In genomic region chr10:62866035-62866791, GRCm38 (mm10) we compare ENCODE assay signal across 8 mouse cellular contexts. TPM values are rescaled to one million over a fixed set of nuclear protein-coding genes. Genes with fewer than 3 reads are reported as not detected.
A peak's percentile ranks its signal among the peaks of the same experiment; 100 is the strongest.
DNase-seq lines count a peak whose midpoint lies in the region; ATAC-seq and TF ChIP-seq lines count a peak whose summit lies in the region.

No protein-coding gene starts in this region.

- H3K4me1 ChIP-seq in cortical plate, adult 2 months (ENCODE audit: control insufficient read depth, insufficient read depth, low read length): no peaks in the 10 kb centered on the region; the same call in 1 of the 2 replicates
- H3K4me1 ChIP-seq in heart, adult 2 months (ENCODE audit: control insufficient read depth, insufficient read depth, low read length): peaks cover 2% of the 10 kb centered on the region; the same call in 1 of the 2 replicates
- no peaks in the 10 kb centered on the region for H3K4me1 ChIP-seq in intestine, postnatal 0 days (replicated peaks; ENCODE audit: control insufficient read depth, insufficient read depth, low read length)
- peaks cover 24% of the 10 kb centered on the region for H3K4me1 ChIP-seq in limb, embryonic 15.5 days
- peaks cover 23% of the 10 kb centered on the region for H3K4me1 ChIP-seq in neural tube, embryonic 12.5 days

- 35% methylated on average over 11 of the region's 11 CpGs for WGBS in heart, adult 2 months
- WGBS in intestine, postnatal 0 days: 46% methylated on average over 11 of the region's 11 CpGs
- WGBS in limb, embryonic 15.5 days: 32% methylated on average over 11 of the region's 11 CpGs
- 29% methylated on average over 11 of the region's 11 CpGs for WGBS in neural tube, embryonic 12.5 days

- no peaks in the 10 kb centered on the region for H3K9me3 ChIP-seq in intestine, postnatal 0 days (ENCODE audit: control insufficient read depth)
- H3K9me3 ChIP-seq in limb, embryonic 15.5 days: no peaks in the 10 kb centered on the region
- no peaks in the 10 kb centered on the region for H3K9me3 ChIP-seq in neural tube, embryonic 12.5 days

- H3K79me2 ChIP-seq in heart, adult 2 months (replicated peaks; ENCODE audit: control insufficient read depth, insufficient read depth, low read length): no peaks in the 10 kb centered on the region

- H3K36me3 ChIP-seq in heart, adult 2 months (ENCODE audit: control insufficient read depth, insufficient read depth, low read length): no peaks in the 10 kb centered on the region; the same call in 1 of the 2 replicates
- no peaks in the 10 kb centered on the region for H3K36me3 ChIP-seq in intestine, postnatal 0 days (ENCODE audit: control insufficient read depth, insufficient read depth)
- 0 out of 2 replicates have a peak, but pooled peaks cover 4% of the 10 kb centered on the region for H3K36me3 ChIP-seq in limb, embryonic 15.5 days
- peaks cover 4% of the 10 kb centered on the region; the same call in 1 of the 2 replicates for H3K36me3 ChIP-seq in neural tube, embryonic 12.5 days

- H3K27ac ChIP-seq in cortical plate, adult 2 months (ENCODE audit: insufficient read depth, low read length): peak overlapping the region; percentile 70
- peak overlapping the region; percentile 77 for H3K27ac ChIP-seq in heart, adult 2 months
- no peak overlapping the region for H3K27ac ChIP-seq in intestine, postnatal 0 days (ENCODE audit: low read depth, low read length)
- H3K27ac ChIP-seq in limb, embryonic 15.5 days: peak overlapping the region; percentile 79
- H3K27ac ChIP-seq in neural tube, embryonic 12.5 days: peak overlapping the region; percentile 76; the same call in 1 of the 2 replicates

- no peak for TF ChIP-seq CTCF in cortical plate, adult 2 months (IDR thresholded peaks at IDR 0.05; ENCODE audit: extremely low read depth, insufficient read depth, low read length)
- TF ChIP-seq CTCF in heart, adult 2 months (IDR thresholded peaks at IDR 0.05): no peak
- TF ChIP-seq CTCF in intestine, postnatal 0 days (IDR thresholded peaks at IDR 0.05; ENCODE audit: low read depth): no peak

- H3K9ac ChIP-seq in heart, adult 2 months (ENCODE audit: low read depth, low read length): peak overlapping the region; percentile 74; the same call in 1 of the 2 replicates
- no peak overlapping the region; the same call in 1 of the 2 replicates for H3K9ac ChIP-seq in intestine, postnatal 0 days (ENCODE audit: low read depth, low read length)
- H3K9ac ChIP-seq in limb, embryonic 15.5 days: peak overlapping the region; percentile 57; the same call in 1 of the 2 replicates
- peak overlapping the region; percentile 73 for H3K9ac ChIP-seq in neural tube, embryonic 12.5 days

- ATAC-seq in intestine, postnatal 0 days: no peak
- ATAC-seq in limb, embryonic 15.5 days (ENCODE audit: insufficient number of reproducible peaks, low FRiP score, low TSS enrichment, low read depth): no peak; the same call in 1 of the 2 replicates
- ATAC-seq in neural tube, embryonic 12.5 days (ENCODE audit: low FRiP score, low read depth): peak; percentile 27
- ATAC-seq in erythroblast, adult 5-6 weeks (replicated peaks; ENCODE audit: low FRiP score, poor library complexity, severe bottlenecking): no peak

- peak overlapping the region; percentile 55 for H3K4me3 ChIP-seq in cortical plate, adult 2 months (ENCODE audit: insufficient read depth, low read length)
- H3K4me3 ChIP-seq in heart, adult 2 months: peak overlapping the region; percentile 66
- peak overlapping the region; percentile 44 for H3K4me3 ChIP-seq in intestine, postnatal 0 days (ENCODE audit: low read depth, low read length)
- H3K4me3 ChIP-seq in limb, embryonic 15.5 days: peak overlapping the region; percentile 48
- peak overlapping the region; percentile 46 for H3K4me3 ChIP-seq in neural tube, embryonic 12.5 days

- 0 out of 2 replicates have a peak, but pooled peaks have one; percentile 30 for TF ChIP-seq POLR2A in cortical plate, adult 2 months (IDR thresholded peaks at IDR 0.05; ENCODE audit: extremely low read depth, insufficient read depth, low read length)
- peak; percentile 55 for TF ChIP-seq POLR2A in heart, adult 2 months (IDR thresholded peaks at IDR 0.05; ENCODE audit: insufficient read depth, low read depth, low read length)

- 0 out of 2 replicates have a peak, but pooled peaks have one; percentile 44 for TF ChIP-seq EP300 in heart, adult 2 months (IDR thresholded peaks at IDR 0.05; ENCODE audit: insufficient read depth, low read depth, low read length)

- peak; percentile 15 for DNase-seq in adrenal gland, adult 2 months
- no peak for DNase-seq in adrenal gland, adult 18-20 months (ENCODE audit: low spot score in 2 of 2)
- peak; percentile 62 to 73 for DNase-seq in heart, adult 2 months

- no peaks in the 10 kb centered on the region for H3K27me3 ChIP-seq in heart, adult 2 months (ENCODE audit: control insufficient read depth, insufficient read depth, low read length)
- H3K27me3 ChIP-seq in intestine, postnatal 0 days (replicated peaks; ENCODE audit: control insufficient read depth, insufficient read depth, low read length): no peaks in the 10 kb centered on the region
- no peaks in the 10 kb centered on the region for H3K27me3 ChIP-seq in limb, embryonic 15.5 days
- no peaks in the 10 kb centered on the region for H3K27me3 ChIP-seq in neural tube, embryonic 12.5 days (replicated peaks)

- intact Hi-C loops in heart, adult 2 months (cut with DNase I): loop anchor here (5.0 kb wide), 2 partner anchors 74 to 116 kb away; partner anchors contain the start of genes Ccar1 and Rufy2

- peak overlapping the region; percentile 78 for H3K4me2 ChIP-seq in intestine, postnatal 0 days (replicated peaks; ENCODE audit: low read depth)
- peak overlapping the region; percentile 84 for H3K4me2 ChIP-seq in limb, embryonic 15.5 days
- H3K4me2 ChIP-seq in neural tube, embryonic 12.5 days (replicated peaks): peak overlapping the region; percentile 62

RNA-seq across cellular contexts. Expression of gene Tet1, which starts 42.6 kb away (rescaled TPM):
- 1 to 10 TPM; 2.7 to 3.0 TPM for total RNA-seq in adrenal gland, adult 2 months (2021)
- 0.44 and 0.52 TPM in 2 replicates for polyA plus RNA-seq in adrenal gland, adult 2 months (2012; rRNA removed)
- 1 to 10 TPM; 1.4 to 1.7 TPM for total RNA-seq in adrenal gland, adult 18-20 months (2021)
- 3.0 and 3.2 TPM in 2 replicates for polyA plus RNA-seq in cortical plate, adult 2 months (2012; rRNA removed)
- total RNA-seq in heart, adult 2 months (2021): 1 to 10 TPM; 5.3 to 6.6 TPM
- 2.3 and 3.9 TPM in 2 replicates for polyA plus RNA-seq in heart, adult 2 months (2012; rRNA removed)
- polyA plus RNA-seq in intestine, postnatal 0 days (2015; fragmentation: Nextera tagmentation; extraction: Ambion mirVana): 3.0 and 5.2 TPM in 2 replicates
- 22.8 and 24.9 TPM in 2 replicates for polyA plus RNA-seq in limb, embryonic 15.5 days (2015; fragmentation: Nextera tagmentation; extraction: Ambion mirVana)
- polyA plus RNA-seq in neural tube, embryonic 12.5 days (2016; fragmentation: Nextera tagmentation; extraction: Ambion mirVana): 27.4 and 27.8 TPM in 2 replicates
- total RNA-seq in erythroblast, adult 5-6 weeks (2015; ENCODE audit: low replicate concordance): 1.3 and 3.7 TPM in 2 replicates
- total RNA-seq in erythroblast, adult 5-6 weeks (2017; ENCODE audit: low replicate concordance): 0.84 and 1.1 TPM in 2 replicates

RNA-seq across cellular contexts. Expression of gene Slc25a16, which starts 54.2 kb away (rescaled TPM):
- 10 to 100 TPM; 42.9 to 44.6 TPM for total RNA-seq in adrenal gland, adult 2 months (2021)
- 46.5 and 46.8 TPM in 2 replicates for polyA plus RNA-seq in adrenal gland, adult 2 months (2012; rRNA removed)
- total RNA-seq in adrenal gland, adult 18-20 months (2021): 10 to 100 TPM; 29.6 to 42.8 TPM
- polyA plus RNA-seq in cortical plate, adult 2 months (2012; rRNA removed): 35.3 and 36.5 TPM in 2 replicates
- total RNA-seq in heart, adult 2 months (2021): 10 to 100 TPM; 20.4 to 27.1 TPM
- 21.7 and 35.8 TPM in 2 replicates for polyA plus RNA-seq in heart, adult 2 months (2012; rRNA removed)
- 14.6 and 16.3 TPM in 2 replicates for polyA plus RNA-seq in intestine, postnatal 0 days (2015; fragmentation: Nextera tagmentation; extraction: Ambion mirVana)
- polyA plus RNA-seq in limb, embryonic 15.5 days (2015; fragmentation: Nextera tagmentation; extraction: Ambion mirVana): 12.0 and 12.9 TPM in 2 replicates
- 14.5 and 14.6 TPM in 2 replicates for polyA plus RNA-seq in neural tube, embryonic 12.5 days (2016; fragmentation: Nextera tagmentation; extraction: Ambion mirVana)
- total RNA-seq in erythroblast, adult 5-6 weeks (2015; ENCODE audit: low replicate concordance): 3.3 and 6.7 TPM in 2 replicates
- total RNA-seq in erythroblast, adult 5-6 weeks (2017; ENCODE audit: low replicate concordance): 8.2 and 9.3 TPM in 2 replicates

Comparison
In these comparisons a context has a peak if more than half of its experiments do, and no peak if none do; other contexts are left out.
1. DNase-seq: peak in adrenal gland, adult 2 months (single experiment) and heart, adult 2 months (2 of 2); none in adrenal gland, adult 18-20 months (0 of 2).
2. Peak in every context shown above with its lines, with median percentiles within 50 percentile points of each other: H3K4me3 ChIP-seq and H3K4me2 ChIP-seq.